Mouse (Mus musculus): Measurements from ENCODE around the gene Hivep3. TPM values are rescaled to one million over a fixed set of nuclear protein-coding genes. Genes with fewer than 3 reads are reported as not detected.

The Hivep3 gene
- total and polyA plus RNA-seq, 3 experiments: not detected

DNA sequence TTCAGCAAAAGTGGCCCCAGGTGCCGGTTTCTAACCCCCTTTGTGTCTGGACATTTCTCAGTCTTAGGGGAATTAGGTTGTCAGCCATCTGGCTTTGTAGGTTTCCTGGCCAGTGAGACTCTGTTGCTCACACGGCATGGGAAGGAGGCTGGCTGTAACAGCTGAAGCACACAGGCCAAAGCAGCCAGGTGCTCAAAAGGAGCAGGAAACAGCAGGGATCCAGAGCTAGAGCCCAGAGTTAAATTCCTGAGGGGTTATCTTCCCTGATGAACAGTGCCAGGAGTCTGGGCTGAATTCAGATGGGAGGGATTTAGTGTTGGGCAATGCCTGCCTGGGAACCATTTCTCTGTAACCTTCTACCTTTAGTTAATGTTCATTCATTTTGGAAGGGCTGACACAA, 35.2 kb upstream of the Hivep3 start (continued):
- no peak for TF ChIP-seq E2F4 (IDR thresholded peaks at IDR 0.05; ENCODE audit: borderline replicate concordance, low read depth, low read length)
- TF ChIP-seq POLR2A (IDR thresholded peaks at IDR 0.05; ENCODE audit: control insufficient read depth in 1 of 2, insufficient read depth in 1 of 2, low read depth in 1 of 2, low read length in 2 of 2, poor library complexity in 1 of 2): no peak

- H3K27me3 ChIP-seq (ENCODE audit: control insufficient read depth in 1 of 2, insufficient read depth in 2 of 2, low read length in 2 of 2): no peaks in the 10 kb centered on the region
- no peak for TF ChIP-seq SMC3 (IDR thresholded peaks at IDR 0.05; ENCODE audit: low read depth, low read length)
- no peak for TF ChIP-seq POLR2AphosphoS5 (IDR thresholded peaks at IDR 0.05; ENCODE audit: borderline replicate concordance, low read depth, low read length)
- TF ChIP-seq MYB (IDR thresholded peaks at IDR 0.05; ENCODE audit: low read depth, low read length): no peak
- no peak for TF ChIP-seq ZNF384 (IDR thresholded peaks at IDR 0.05; ENCODE audit: low read depth, low read length)
- no peak for TF ChIP-seq HCFC1 (IDR thresholded peaks at IDR 0.05; ENCODE audit: low read depth, low read length)
- TF ChIP-seq MAZ (IDR thresholded peaks at IDR 0.05; ENCODE audit: low read depth, low read length): no peak
- TF ChIP-seq TAL1 (IDR thresholded peaks at IDR 0.05; ENCODE audit: low read length): no peak
- TF ChIP-seq ZC3H11A (IDR thresholded peaks at IDR 0.05; ENCODE audit: low read depth, low read length): no peak
- no peak for TF ChIP-seq POLR2AphosphoS2 (IDR thresholded peaks at IDR 0.05; ENCODE audit: low read length)
- TF ChIP-seq MXI1 (IDR thresholded peaks at IDR 0.05; ENCODE audit: low read depth, low read length): no peak
- no peak for TF ChIP-seq ETS1 (IDR thresholded peaks at IDR 0.05; ENCODE audit: low read depth, low read length)
- TF ChIP-seq RCOR1 (IDR thresholded peaks at IDR 0.05; ENCODE audit: low read depth, low read length): no peak
- TF ChIP-seq NELFE (IDR thresholded peaks at IDR 0.05; ENCODE audit: low read depth, low read length): no peak
- TF ChIP-seq USF2 (IDR thresholded peaks at IDR 0.05; ENCODE audit: borderline replicate concordance in 1 of 2, insufficient read depth in 1 of 2, low read depth in 1 of 2, low read length in 2 of 2): no peak
- TF ChIP-seq JUND (IDR thresholded peaks at IDR 0.05; ENCODE audit: low read depth, low read length): no peak
- no peak for TF ChIP-seq E2F4 (IDR thresholded peaks at IDR 0.05; ENCODE audit: borderline replicate concordance, low read depth, low read length)
- TF ChIP-seq KAT2A (conservative IDR thresholded peaks at IDR 0.05; ENCODE audit: low read depth, low read length): no peak
- no peak for TF ChIP-seq TBP (IDR thresholded peaks at IDR 0.05; ENCODE audit: low read depth, low read length)
- TF ChIP-seq EP300 (IDR thresholded peaks at IDR 0.05; ENCODE audit: low read depth in 1 of 2, low read length in 2 of 2): no peak
- no peak for TF ChIP-seq MAFK (IDR thresholded peaks at IDR 0.05; ENCODE audit: borderline replicate concordance, low read depth, low read length)
- no peaks in the 10 kb centered on the region for H3K36me3 ChIP-seq (ENCODE audit: control insufficient read depth in 1 of 2, insufficient read depth in 2 of 2, low read length in 2 of 2)
- H3K4me3 ChIP-seq (ENCODE audit: control insufficient read depth in 1 of 2, insufficient read depth in 1 of 2, low read depth in 2 of 2, low read length in 2 of 2): no peak overlapping the region
- no peak overlapping the region for H3K27ac ChIP-seq (ENCODE audit: control insufficient read depth, low read depth, low read length)
- no peaks in the 10 kb centered on the region for H3K4me1 ChIP-seq (ENCODE audit: control insufficient read depth in 1 of 2, insufficient read depth in 2 of 2, low read length in 2 of 2)
- no peak for DNase-seq (ENCODE audit: low read depth, low spot score)
- H3K9ac ChIP-seq (ENCODE audit: control insufficient read depth, low read depth, low read length, poor library complexity, severe bottlenecking): no peak overlapping the region
- H3K79me2 ChIP-seq (ENCODE audit: control insufficient read depth, insufficient read depth, low read length, poor library complexity): no peaks in the 10 kb centered on the region
- no peaks in the 10 kb centered on the region for H3K9me3 ChIP-seq (replicated peaks; ENCODE audit: insufficient read depth, low read length)
These were observed 32.2 kb upstream of the Hivep3 start for GRCm38 (mm10) chr4:119701269-119701954.

Measured in MEL (cell line).